Mouse (Mus musculus) G1E (cell line): ENCODE measurements around the gene Psmd5.

Experiments
- CTCF ChIP-seq: IDR thresholded peaks from 2 replicates; pipeline ENCODE4 v1.5.1; 2012; ENCODE audit warnings: low read depth, low read length, inconsistent platforms, mixed read lengths
- TAL1 ChIP-seq: conservative IDR thresholded peaks from 2 replicates; pipeline ENCODE4 v1.6.1; 2012; ENCODE audit warnings: low read depth, low read length, inconsistent platforms, mixed read lengths

DNA sequence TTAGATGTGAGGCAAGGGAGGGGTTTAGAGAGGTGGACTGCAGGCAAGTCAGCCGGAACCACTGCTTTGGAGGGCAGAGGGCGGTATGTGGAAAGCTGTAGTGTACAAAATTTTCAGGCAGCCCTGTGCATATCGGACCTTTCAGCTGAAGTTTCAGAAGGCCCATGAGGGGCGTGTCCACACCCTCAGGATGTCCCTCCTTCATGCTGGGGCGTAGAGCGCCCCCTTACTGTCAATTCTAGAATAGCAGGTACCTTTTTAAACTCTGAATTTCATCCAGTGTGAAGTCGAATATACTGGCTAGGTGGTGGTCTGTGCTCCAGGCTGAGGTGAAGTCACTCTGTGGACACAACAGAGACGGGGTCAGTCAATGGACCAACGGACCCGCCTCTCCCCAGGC, 23.1 kb upstream of the Psmd5 start:
- no peak for TF ChIP-seq TAL1
- TF ChIP-seq CTCF = peak; percentile 79
